Mouse (Mus musculus): ENCODE data around the gene Ctse. TPM values are rescaled to one million over a fixed set of nuclear protein-coding genes. Genes with fewer than 3 reads are reported as not detected.
A peak's percentile ranks its signal among the peaks of the same experiment; 100 is the strongest.

Gene Ctse
- total RNA-seq, 2 experiments from 2014 or later = 2,045 to 3,940 TPM

- no peak for ATAC-seq (replicated peaks; ENCODE audit: low FRiP score, poor library complexity, severe bottlenecking)
Observed at GRCm38 (mm10) chr1:131641565-131641964, 3.5 kb downstream of the Ctse start.

- ATAC-seq (replicated peaks; ENCODE audit: low FRiP score, poor library complexity, severe bottlenecking) = no peak
Observed at GRCm38 (mm10) chr1:131642251-131642650, 4.1 kb downstream of the Ctse start.

- ATAC-seq (replicated peaks; ENCODE audit: low FRiP score, poor library complexity, severe bottlenecking) = no peak
Observed at GRCm38 (mm10) chr1:131652670-131653443, 14.8 kb downstream of the Ctse start.

GRCm38 (mm10) chr1:131655601-131656000 lies 17.5 kb downstream of the Ctse start:
- ATAC-seq (replicated peaks; ENCODE audit: low FRiP score, poor library complexity, severe bottlenecking) = no peak

DNA sequence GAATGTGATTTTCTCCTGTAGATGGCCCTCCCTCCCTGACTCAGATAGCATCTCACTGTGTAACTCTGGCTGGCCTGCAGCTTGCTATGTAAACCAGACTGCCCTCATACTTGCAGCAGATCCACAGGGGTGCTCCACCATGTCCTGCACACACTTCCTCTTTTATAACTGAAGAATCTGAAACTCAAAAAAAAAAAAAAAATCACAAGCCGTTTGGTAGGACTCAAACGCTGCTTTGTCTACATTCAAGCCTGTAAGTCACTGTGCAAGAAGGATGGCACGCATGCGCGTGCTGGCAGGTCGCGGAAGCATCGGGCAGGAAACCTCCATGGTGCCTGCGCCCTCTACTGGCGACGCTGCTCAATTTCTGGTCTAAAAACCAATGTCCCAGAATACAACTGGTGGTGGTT lies 19.8 kb downstream of the Ctse start:
- ATAC-seq (replicated peaks; ENCODE audit: low FRiP score, poor library complexity, severe bottlenecking) = peak; percentile 68

- ATAC-seq (replicated peaks; ENCODE audit: low FRiP score, poor library complexity, severe bottlenecking) = no peak
Observed at GRCm38 (mm10) chr1:131659512-131660085, 21.5 kb downstream of the Ctse start.

- no peak for ATAC-seq (replicated peaks; ENCODE audit: low FRiP score, poor library complexity, severe bottlenecking)
Observed at GRCm38 (mm10) chr1:131660266-131660665, 22.2 kb downstream of the Ctse start.

DNA sequence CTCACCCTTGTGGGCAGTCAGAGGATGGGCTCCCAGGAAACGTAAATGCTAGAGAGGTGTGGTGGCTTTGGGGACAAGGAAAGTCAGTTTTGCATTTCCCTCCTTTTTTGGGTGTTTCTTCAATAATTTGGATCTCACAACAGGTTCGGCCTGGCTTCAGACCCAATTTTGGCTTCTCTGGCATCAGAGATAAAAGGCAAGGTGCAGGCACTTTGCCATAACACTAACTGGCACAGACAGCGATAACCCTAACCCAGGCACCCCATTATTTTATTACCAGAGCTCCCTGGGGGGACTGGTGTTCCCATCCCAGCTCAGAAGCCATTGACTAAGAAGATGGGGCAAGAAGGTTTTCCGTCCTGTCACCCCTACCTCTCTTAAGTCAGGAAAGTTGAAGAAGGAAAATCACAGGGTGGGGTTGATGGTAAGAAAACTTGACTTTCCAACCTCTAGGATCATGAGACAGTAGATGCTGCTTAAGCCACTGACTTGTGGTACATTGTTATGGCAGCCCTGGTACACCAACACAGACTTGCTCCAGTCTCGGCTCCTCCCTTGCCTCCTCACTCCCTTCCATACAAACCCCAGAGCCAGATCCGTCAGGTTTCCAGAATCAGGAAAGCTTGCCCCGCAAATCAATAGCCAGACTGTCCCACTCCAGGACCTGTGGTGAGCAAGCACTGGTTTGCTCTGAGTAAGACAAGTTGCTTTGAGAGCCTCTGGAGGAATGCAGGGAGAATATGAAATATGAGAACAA lies 22.8 kb downstream of the Ctse start:
- peak; percentile 46 for ATAC-seq (replicated peaks; ENCODE audit: low FRiP score, poor library complexity, severe bottlenecking)

- peak; percentile 73 for ATAC-seq (replicated peaks; ENCODE audit: low FRiP score, poor library complexity, severe bottlenecking)
Observed at GRCm38 (mm10) chr1:131661749-131662148, 23.6 kb downstream of the Ctse start.

DNA sequence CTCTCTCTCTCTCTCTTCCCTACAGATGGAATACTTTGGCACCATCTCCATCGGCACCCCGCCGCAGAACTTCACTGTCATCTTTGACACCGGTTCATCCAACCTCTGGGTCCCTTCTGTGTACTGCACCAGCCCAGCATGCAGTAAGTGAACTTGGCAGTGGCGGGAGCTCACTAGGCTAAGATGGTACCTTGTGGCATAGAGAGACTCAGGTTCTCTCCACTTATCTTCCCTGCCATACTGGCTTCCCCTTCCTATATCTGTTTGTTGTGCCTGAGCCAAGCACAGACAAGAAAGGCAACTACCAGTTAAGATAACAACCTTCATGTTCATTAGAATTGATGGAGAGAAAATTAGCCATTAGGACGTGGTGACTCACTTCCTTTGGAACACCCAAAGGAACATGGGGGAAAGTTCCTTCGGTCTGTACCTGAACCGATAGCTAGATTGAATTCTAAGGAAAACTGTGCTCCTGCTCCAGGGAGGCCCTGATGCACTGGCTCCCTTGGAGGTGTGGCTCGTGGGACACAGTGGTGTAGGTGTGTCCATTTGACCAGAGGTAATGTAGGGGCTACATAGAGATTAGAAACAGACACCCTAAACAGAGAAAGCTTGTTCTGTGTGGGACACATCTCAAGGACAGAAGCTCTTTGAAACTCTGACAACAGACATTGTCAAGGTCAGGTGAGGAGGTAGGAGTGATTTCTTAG lies 25.3 kb downstream of the Ctse start:
- ATAC-seq (replicated peaks; ENCODE audit: low FRiP score, poor library complexity, severe bottlenecking) = peak; percentile 57

- ATAC-seq (replicated peaks; ENCODE audit: low FRiP score, poor library complexity, severe bottlenecking) = no peak
Observed at GRCm38 (mm10) chr1:131664136-131664535, 26.0 kb downstream of the Ctse start.

GRCm38 (mm10) chr1:131665886-131666285 lies 27.8 kb downstream of the Ctse start:
- ATAC-seq (replicated peaks; ENCODE audit: low FRiP score, poor library complexity, severe bottlenecking) = no peak

GRCm38 (mm10) chr1:131671113-131671512 lies 33.0 kb downstream of the Ctse start:
- ATAC-seq (replicated peaks; ENCODE audit: low FRiP score, poor library complexity, severe bottlenecking) = no peak

DNA sequence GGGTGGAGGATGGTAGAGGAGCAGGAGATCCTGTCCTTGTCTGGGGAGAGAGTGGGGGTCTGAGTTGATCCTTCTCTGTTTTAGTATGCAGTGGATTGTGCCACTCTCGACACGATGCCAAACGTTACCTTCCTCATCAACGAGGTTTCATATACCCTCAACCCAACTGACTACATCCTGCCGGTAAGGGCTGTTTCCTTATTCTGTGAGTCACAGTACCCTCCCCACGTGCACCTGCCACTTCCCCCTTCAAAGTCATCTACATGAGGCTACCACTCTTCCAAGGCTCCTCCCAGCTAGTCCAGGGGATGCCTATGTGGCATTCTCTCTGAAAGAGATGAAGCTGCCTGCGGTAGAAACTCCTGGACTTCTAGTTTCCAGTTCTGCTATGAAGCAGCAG lies 34.3 kb downstream of the Ctse start:
- no peak for ATAC-seq (replicated peaks; ENCODE audit: low FRiP score, poor library complexity, severe bottlenecking)

DNA sequence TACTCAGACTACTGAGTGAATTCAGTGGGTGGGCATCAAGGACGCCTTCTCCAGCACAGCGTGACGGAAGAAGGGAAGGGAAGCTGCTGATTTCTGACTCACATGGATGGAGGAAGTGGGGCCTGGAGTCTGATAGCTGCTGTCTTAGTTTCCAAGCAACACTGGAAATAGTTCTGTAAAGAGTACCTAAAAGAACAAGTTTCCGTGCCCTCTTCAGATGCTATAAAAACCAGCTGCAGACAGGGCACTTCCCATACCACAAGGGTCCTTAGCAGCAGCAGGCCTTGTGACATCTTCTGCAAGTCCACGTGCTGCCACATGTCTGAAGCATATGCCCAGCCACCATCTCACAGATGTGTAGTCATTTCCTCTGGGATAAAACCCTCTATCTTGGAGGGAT lies 41.5 kb downstream of the Ctse start:
- no peak for ATAC-seq (replicated peaks; ENCODE audit: low FRiP score, poor library complexity, severe bottlenecking)

GRCm38 (mm10) chr1:131687739-131688138 lies 49.6 kb downstream of the Ctse start:
- ATAC-seq (replicated peaks; ENCODE audit: low FRiP score, poor library complexity, severe bottlenecking) = no peak

GRCm38 (mm10) chr1:131688475-131688874 lies 50.4 kb downstream of the Ctse start, which contains the start of gene Rab7b:
Rab7b (plus strand) TSS chr1:131688695.
- no peak for ATAC-seq (replicated peaks; ENCODE audit: low FRiP score, poor library complexity, severe bottlenecking)

DNA sequence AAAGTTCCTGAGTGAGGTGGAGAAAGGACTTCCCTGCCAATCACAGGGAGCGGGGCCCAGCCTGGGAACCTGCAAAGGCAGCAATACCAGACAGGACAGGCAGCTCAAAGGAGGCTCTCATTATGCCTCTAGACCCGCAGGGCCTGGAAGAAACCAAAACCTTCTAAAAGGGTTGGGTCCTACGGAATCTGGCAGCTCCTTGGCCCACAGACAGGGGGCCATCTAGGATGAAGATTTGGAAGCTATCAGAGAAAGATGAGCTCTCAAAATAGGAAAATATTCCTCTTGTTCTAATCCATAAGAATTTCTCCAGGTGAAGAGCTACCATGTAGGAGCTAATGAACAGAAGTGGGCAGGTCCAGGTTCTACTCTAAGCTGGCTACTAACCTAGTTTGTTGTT lies 50.9 kb downstream of the Ctse start:
- ATAC-seq (replicated peaks; ENCODE audit: low FRiP score, poor library complexity, severe bottlenecking) = no peak

- ATAC-seq (replicated peaks; ENCODE audit: low FRiP score, poor library complexity, severe bottlenecking) = no peak
Observed at GRCm38 (mm10) chr1:131689899-131690298, 51.8 kb downstream of the Ctse start.

DNA sequence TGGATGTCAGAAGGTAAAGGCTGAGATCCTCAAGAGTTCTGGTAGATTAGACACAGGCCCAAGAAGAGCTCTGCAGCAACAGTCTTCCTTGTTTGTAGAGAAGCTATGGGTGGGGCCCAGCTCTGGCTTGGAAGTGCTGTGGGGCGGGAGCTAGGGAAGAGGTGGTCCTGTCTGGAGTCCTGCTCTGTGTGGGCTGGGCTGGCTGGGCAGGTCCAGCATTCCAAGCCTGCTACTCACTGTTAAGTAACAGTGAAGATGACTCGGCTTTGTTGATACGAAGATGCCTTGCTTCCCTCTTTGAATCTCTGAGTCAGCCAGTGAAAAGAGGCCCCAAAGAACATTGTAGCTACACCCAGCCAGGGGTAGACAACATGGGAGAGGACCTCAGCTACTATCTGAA lies 52.3 kb downstream of the Ctse start:
- ATAC-seq (replicated peaks; ENCODE audit: low FRiP score, poor library complexity, severe bottlenecking) = no peak
